In genomic region chr16:10786782-10787547, GRCm38 (mm10) we compare ENCODE assay signal across 11 mouse cellular contexts. TPM values are rescaled to one million over a fixed set of nuclear protein-coding genes. Genes with fewer than 3 reads are reported as not detected.
DNase-seq lines count a peak whose midpoint lies in the region; ATAC-seq lines count a peak whose summit lies in the region.
"Had no signal": no experiment of that assay in that cellular context is flagged by ENCODE, and none has a peak within 500 bp of the region (broad histone marks: within the 10 kb centered on the region; RNA-seq: fewer than 3 reads in every experiment).

No protein-coding gene starts in this region.

- H3K4me2 ChIP-seq in intestine, embryonic 16.5 days (ENCODE audit: low read depth, low read length) = no peak overlapping the region

- peak overlapping the region; percentile 99 for H3K27ac ChIP-seq in intestine, embryonic 16.5 days (ENCODE audit: low read length)

- ATAC-seq in intestine, embryonic 16.5 days = no peak

- H3K27me3 ChIP-seq in intestine, embryonic 16.5 days (replicated peaks; ENCODE audit: control insufficient read depth, insufficient read depth, low read length) = no peaks in the 10 kb centered on the region

- H3K9ac ChIP-seq in intestine, embryonic 16.5 days (ENCODE audit: low read depth, low read length) = no peak overlapping the region

- intact Hi-C loops in heart, postnatal 25 days (cut with DNase I) = loop anchor here (1.0 to 5.0 kb wide), 4 partner anchors 60 to 216 kb away; no protein-coding TSS in a partner anchor

- no peaks in the 10 kb centered on the region for H3K9me3 ChIP-seq in intestine, embryonic 16.5 days (ENCODE audit: control insufficient read depth, low read length)

- 59% methylated on average over 4 of the region's 4 CpGs for WGBS in intestine, embryonic 16.5 days

- no peak overlapping the region for H3K4me3 ChIP-seq in intestine, embryonic 16.5 days (ENCODE audit: low read length)

- H3K4me1 ChIP-seq in intestine, embryonic 16.5 days (ENCODE audit: control insufficient read depth, insufficient read depth, low read length) = peaks cover 19% of the 10 kb centered on the region

- H3K36me3 ChIP-seq in intestine, embryonic 16.5 days (ENCODE audit: control insufficient read depth, insufficient read depth, low read length) = 0 out of 2 replicates have a peak, but pooled peaks cover 2% of the 10 kb centered on the region

- peak; percentile 56 to 60 for DNase-seq in heart, adult 18-20 months
- DNase-seq in heart, postnatal 25 days (ENCODE audit: low spot score) = no peak
- DNase-seq in thymus, postnatal 14 days = peak; percentile 36
- DNase-seq in thymus, postnatal 25 days = no peak
- DNase-seq in retina, embryonic 14.5 days (ENCODE audit: low spot score) = no peak
- DNase-seq in c-Kit-positive CD71-positive TER-119-positive erythroid progenitor cells, embryonic 14.5 days (ENCODE audit: low spot score) = no peak
- DNase-seq in thymus, postnatal 10 days (ENCODE audit: low spot score in 2 of 2) = no peak

RNA-seq across cellular contexts. Expression of gene Tnp2, which starts 1.5 kb away (rescaled TPM):
- total RNA-seq in heart, adult 18-20 months (2021) = not detected
- not detected for total RNA-seq in heart, postnatal 25 days (2021)
- polyA plus RNA-seq in intestine, embryonic 16.5 days (2015; fragmentation: Nextera tagmentation; extraction: Ambion mirVana) = not detected in 2 replicates
- total RNA-seq: common myeloid progenitor, adult 5-6 weeks had no signal

RNA-seq across cellular contexts. Expression of gene Socs1, which starts 1.6 kb away (rescaled TPM):
- under 1 TPM; 0.35 to 0.75 TPM for total RNA-seq in heart, adult 18-20 months (2021)
- under 1 TPM; 0.45 to 0.62 TPM for total RNA-seq in heart, postnatal 25 days (2021)
- polyA plus RNA-seq in intestine, embryonic 16.5 days (2015; fragmentation: Nextera tagmentation; extraction: Ambion mirVana) = 4.9 and 5.2 TPM in 2 replicates

RNA-seq across cellular contexts. Expression of gene Prm3, which starts 3.7 kb away (rescaled TPM):
- total RNA-seq in heart, adult 18-20 months (2021) = not detected
- total RNA-seq in heart, postnatal 25 days (2021) = not detected
- polyA plus RNA-seq in intestine, embryonic 16.5 days (2015; fragmentation: Nextera tagmentation; extraction: Ambion mirVana) = not detected in 2 replicates
- total RNA-seq: common myeloid progenitor, adult 5-6 weeks had no signal
- polyA plus RNA-seq: large intestine, adult 2 months; spleen, adult 2 months had no signal

RNA-seq across cellular contexts. Expression of gene Prm2, which starts 9.0 kb away (rescaled TPM):
- total RNA-seq in heart, adult 18-20 months (2021) = not detected
- total RNA-seq in heart, postnatal 25 days (2021) = not detected
- not detected in 2 replicates for polyA plus RNA-seq in intestine, embryonic 16.5 days (2015; fragmentation: Nextera tagmentation; extraction: Ambion mirVana)
- total RNA-seq: common myeloid progenitor, adult 5-6 weeks had no signal
- polyA plus RNA-seq: spleen, adult 2 months had no signal

RNA-seq across cellular contexts. Expression of gene Prm1, which starts 18.7 kb away (rescaled TPM):
- total RNA-seq in heart, adult 18-20 months (2021) = not detected
- not detected for total RNA-seq in heart, postnatal 25 days (2021)
- 0.44 TPM in 1 of 2 replicates, not detected in the other for polyA plus RNA-seq in intestine, embryonic 16.5 days (2015; fragmentation: Nextera tagmentation; extraction: Ambion mirVana)
- total RNA-seq: common myeloid progenitor, adult 5-6 weeks had no signal

Comparison
In these comparisons a context has a peak if more than half of its experiments do, and no peak if none do; other contexts are left out.
1. DNase-seq: peak in heart, adult 18-20 months (2 of 2) and thymus, postnatal 14 days (single experiment); none in heart, postnatal 25 days (single experiment), thymus, postnatal 25 days (single experiment), retina, embryonic 14.5 days (single experiment), c-Kit-positive CD71-positive TER-119-positive erythroid progenitor cells, embryonic 14.5 days (single experiment) and thymus, postnatal 10 days (0 of 2).